In genomic region chr3:90373432-90374028, GRCm38 (mm10) we compare ENCODE assay signal across 8 mouse cellular contexts. TPM values are rescaled to one million over a fixed set of nuclear protein-coding genes. Genes with fewer than 3 reads are reported as not detected.
A peak's percentile ranks its signal among the peaks of the same experiment; 100 is the strongest.
DNase-seq lines count a peak whose midpoint lies in the region; ATAC-seq lines count a peak whose summit lies in the region.

No protein-coding gene starts in this region.

- DNase-seq in 3T3-L1 (ENCODE audit: low read depth, low spot score) (peak; percentile 94), liver (peak; percentile 81)
- peak; percentile 88 for DNase-seq in adrenal gland, postnatal 14 days
- DNase-seq in embryonic facial prominence, embryonic 11.5 days (ENCODE audit: low spot score): peak; percentile 91
- peak; percentile 52 to 82 for DNase-seq in heart, adult 9 months (ENCODE audit: low spot score in 2 of 2)
- peak; percentile 90 for DNase-seq in splenic B cell, adult 2 months (ENCODE audit: low read depth, low spot score)

- H3K36me3 ChIP-seq in embryonic facial prominence, embryonic 11.5 days (replicated peaks; ENCODE audit: control insufficient read depth, insufficient read depth, low read depth, low read length): no peaks in the 10 kb centered on the region
- H3K36me3 ChIP-seq in kidney, embryonic 14.5 days (ENCODE audit: control insufficient read depth, insufficient read depth, low read length): no peaks in the 10 kb centered on the region
- no peaks in the 10 kb centered on the region for H3K36me3 ChIP-seq in splenic B cell, adult 2 months (ENCODE audit: control insufficient read depth, insufficient read depth, low read length, poor library complexity, severe bottlenecking)

- no peaks in the 10 kb centered on the region for H3K9me3 ChIP-seq in embryonic facial prominence, embryonic 11.5 days (replicated peaks; ENCODE audit: control insufficient read depth, low read length)
- no peaks in the 10 kb centered on the region for H3K9me3 ChIP-seq in kidney, embryonic 14.5 days (ENCODE audit: control insufficient read depth, low read length)

- H3K4me3 ChIP-seq in embryonic facial prominence, embryonic 11.5 days (ENCODE audit: low read depth, low read length): no peak overlapping the region
- H3K4me3 ChIP-seq in kidney, embryonic 14.5 days (ENCODE audit: low read length): no peak overlapping the region

- no peaks in the 10 kb centered on the region for H3K27me3 ChIP-seq in embryonic facial prominence, embryonic 11.5 days (ENCODE audit: control insufficient read depth, insufficient read depth, low read length)
- no peaks in the 10 kb centered on the region for H3K27me3 ChIP-seq in kidney, embryonic 14.5 days (ENCODE audit: control insufficient read depth, insufficient read depth, low read length)
- no peaks in the 10 kb centered on the region for H3K27me3 ChIP-seq in splenic B cell, adult 2 months (ENCODE audit: control insufficient read depth, insufficient read depth, low read length, poor library complexity, severe bottlenecking)

- 26% methylated on average over 4 of the region's 4 CpGs for WGBS in embryonic facial prominence, embryonic 11.5 days
- 29% methylated on average over 4 of the region's 4 CpGs for WGBS in kidney, embryonic 14.5 days

- H3K27ac ChIP-seq in embryonic facial prominence, embryonic 11.5 days (replicated peaks; ENCODE audit: low read depth, low read length): no peak overlapping the region
- H3K27ac ChIP-seq in kidney, embryonic 14.5 days (ENCODE audit: low read depth, low read length): no peak overlapping the region

- peak; percentile 57; the same call in 1 of the 2 replicates for ATAC-seq in embryonic facial prominence, embryonic 11.5 days (replicated peaks; ENCODE audit: insufficient number of reproducible peaks, low FRiP score, low TSS enrichment, low read depth)
- peak; percentile 24; the same call in 1 of the 2 replicates for ATAC-seq in kidney, embryonic 14.5 days (ENCODE audit: low FRiP score, low TSS enrichment)
- peak; percentile 74 for ATAC-seq in monocyte, adult 5-6 weeks (replicated peaks; ENCODE audit: insufficient number of reproducible peaks, low FRiP score, low TSS enrichment, poor library complexity, severe bottlenecking)

- no peak overlapping the region for H3K4me2 ChIP-seq in embryonic facial prominence, embryonic 11.5 days (ENCODE audit: low read depth, low read length)
- H3K4me2 ChIP-seq in kidney, embryonic 14.5 days (replicated peaks; ENCODE audit: low read depth, low read length): no peak overlapping the region

- H3K9ac ChIP-seq in embryonic facial prominence, embryonic 11.5 days (replicated peaks; ENCODE audit: low read length): no peak overlapping the region
- H3K9ac ChIP-seq in kidney, embryonic 14.5 days (ENCODE audit: low read depth, low read length): no peak overlapping the region

- H3K4me1 ChIP-seq in embryonic facial prominence, embryonic 11.5 days (ENCODE audit: control insufficient read depth, insufficient read depth, low read length): no peaks in the 10 kb centered on the region
- H3K4me1 ChIP-seq in kidney, embryonic 14.5 days (ENCODE audit: control insufficient read depth, insufficient read depth, low read length): no peaks in the 10 kb centered on the region

RNA-seq across cellular contexts. Expression of gene Slc27a3, which starts 16.2 kb away (rescaled TPM):
- total RNA-seq in adrenal gland, postnatal 14 days (2021): 73.1 and 86.4 TPM in 2 replicates
- polyA plus RNA-seq in embryonic facial prominence, embryonic 11.5 days (2014; fragmentation: Nextera tagmentation; extraction: Ambion mirVana): 15.3 and 16.8 TPM in 2 replicates
- 8.2 and 12.3 TPM in 2 replicates for polyA plus RNA-seq in kidney, embryonic 14.5 days (2014; fragmentation: Nextera tagmentation; extraction: Ambion mirVana)
- 2.1 TPM in 1 of 3 replicates, not detected in the others for total RNA-seq in monocyte, adult 5-6 weeks (2017)

RNA-seq across cellular contexts. Expression of gene Ints3, which starts 59.9 kb away (rescaled TPM):
- 59.5 and 62.4 TPM in 2 replicates for total RNA-seq in adrenal gland, postnatal 14 days (2021)
- 31.7 and 32.1 TPM in 2 replicates for polyA plus RNA-seq in embryonic facial prominence, embryonic 11.5 days (2014; fragmentation: Nextera tagmentation; extraction: Ambion mirVana)
- polyA plus RNA-seq in kidney, embryonic 14.5 days (2014; fragmentation: Nextera tagmentation; extraction: Ambion mirVana): 24.0 and 39.2 TPM in 2 replicates
- total RNA-seq in monocyte, adult 5-6 weeks (2017): 11.7 to 26.5 TPM (median 12.9 TPM) in 3 replicates

Comparison
In these comparisons a context has a peak if more than half of its experiments do, and no peak if none do; other contexts are left out.
1. ATAC-seq: peak in every context shown above with its lines; median percentile 74 in monocyte, adult 5-6 weeks; 57 in embryonic facial prominence, embryonic 11.5 days; 24 in kidney, embryonic 14.5 days.
2. RNA of gene Slc27a3, which starts 16.2 kb away (total RNA-seq): 73.1 to 86.4 TPM in adrenal gland, postnatal 14 days; 2.1 TPM in monocyte, adult 5-6 weeks; every median in the first group is over 10 times any median in the second.
3. Peak in every context shown above with its lines, with median percentiles within 50 percentile points of each other: DNase-seq.